Mouse (Mus musculus) bone marrow macrophage, adult 2 months (primary cell): ENCODE data around the gene Samd4b. TPM values are rescaled to one million over a fixed set of nuclear protein-coding genes. Genes with fewer than 3 reads are reported as not detected.

Experiments
- H3K27ac ChIP-seq: 2 replicates; pipeline ENCODE4 v1.5.1; 2012; ENCODE audit warnings: low read depth, low read length; ENCODE audit not compliant: insufficient read depth
- H3K4me1 ChIP-seq: 2 replicates; pipeline ENCODE4 v1.6.1; 2012; ENCODE audit warnings: low read length; ENCODE audit not compliant: control insufficient read depth, insufficient read depth
- H3K4me3 ChIP-seq: 2 replicates; pipeline ENCODE4 v1.5.1; 2012; ENCODE audit warnings: mild to moderate bottlenecking, low read length, moderate library complexity; ENCODE audit not compliant: insufficient read depth
- CTCF ChIP-seq: IDR thresholded peaks from 2 replicates; pipeline ENCODE4 v1.5.1; 2012; ENCODE audit warnings: low read depth, mild to moderate bottlenecking, low read length, moderate library complexity
- POLR2A ChIP-seq: IDR thresholded peaks from 2 replicates; pipeline ENCODE4 v1.6.1; 2012; ENCODE audit warnings: mild to moderate bottlenecking, low read depth, low read length, borderline replicate concordance
- polyA plus RNA-seq: library from polyadenylated mRNA; stranded (reverse); fragments of >200 nt; gene quantifications from 2 replicates; pipeline ENCODE4 v1.2.4, GENCODE M21; 2012; ENCODE audit not compliant: missing spikeins, insufficient read depth, insufficient read length

The Samd4b gene
- polyA plus RNA-seq, 1 experiment, result 47.4 TPM

- H3K27ac ChIP-seq, result no peak overlapping the region
- TF ChIP-seq POLR2A (no peak), CTCF (no peak)
- peaks cover 18% of the 10 kb centered on the region for H3K4me1 ChIP-seq
- no peak overlapping the region for H3K4me3 ChIP-seq
Measured at GRCm38 (mm10) chr7:28447865-28448820, 149.8 kb downstream of the Samd4b start.

GRCm38 (mm10) chr7:28447101-28447830 lies 150.7 kb downstream of the Samd4b start:
- H3K4me1 ChIP-seq, result peaks cover 20% of the 10 kb centered on the region
- H3K27ac ChIP-seq, result no peak overlapping the region
- no peak overlapping the region for H3K4me3 ChIP-seq
- TF ChIP-seq CTCF (no peak), POLR2A (no peak)

GRCm38 (mm10) chr7:28446446-28446845 lies 151.5 kb downstream of the Samd4b start:
- Histone ChIP-seq H3K27ac (no peak overlapping the region), H3K4me3 (no peak overlapping the region), H3K4me1 (peaks cover 28% of the 10 kb centered on the region)
- TF ChIP-seq CTCF, result peak; percentile 77
- TF ChIP-seq POLR2A, result no peak

- H3K4me3 ChIP-seq, result no peak overlapping the region
- H3K4me1 ChIP-seq, result peaks cover 39% of the 10 kb centered on the region
- H3K27ac ChIP-seq, result peak overlapping the region; percentile 73
- no peak for TF ChIP-seq POLR2A
- TF ChIP-seq CTCF, result no peak
Measured at GRCm38 (mm10) chr7:28444344-28444974, 153.5 kb downstream of the Samd4b start.

DNA sequence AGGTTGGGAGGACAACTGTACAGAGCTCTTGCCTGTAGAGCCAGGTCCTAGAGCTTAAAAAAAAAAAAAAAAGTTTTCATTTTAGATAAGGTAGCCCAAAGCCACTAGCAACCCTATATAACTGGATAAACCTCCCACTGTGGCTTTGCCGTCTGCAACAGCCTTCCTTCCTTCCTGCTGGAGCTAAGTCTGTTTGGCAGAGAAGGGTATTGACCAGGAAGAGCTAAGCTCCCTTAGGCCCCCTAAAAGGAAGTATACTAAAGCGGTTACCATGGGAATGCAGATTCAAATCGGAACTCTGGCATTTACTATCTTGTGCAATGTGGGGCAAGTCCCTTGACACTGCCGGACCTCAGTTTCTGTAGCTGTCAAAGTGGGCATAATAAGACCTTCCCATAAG lies 155.3 kb downstream of the Samd4b start:
- TF ChIP-seq CTCF (no peak), POLR2A (no peak)
- Histone ChIP-seq H3K4me3 (peak overlapping the region; percentile 21), H3K27ac (peak overlapping the region; percentile 89), H3K4me1 (peaks cover 39% of the 10 kb centered on the region)

- peaks cover 44% of the 10 kb centered on the region for H3K4me1 ChIP-seq
- TF ChIP-seq CTCF, result no peak
- TF ChIP-seq POLR2A, result no peak
- H3K4me3 ChIP-seq, result peak overlapping the region; percentile 39
- peak overlapping the region; percentile 89 for H3K27ac ChIP-seq
Measured at GRCm38 (mm10) chr7:28441776-28442485, 156.0 kb downstream of the Samd4b start.

DNA sequence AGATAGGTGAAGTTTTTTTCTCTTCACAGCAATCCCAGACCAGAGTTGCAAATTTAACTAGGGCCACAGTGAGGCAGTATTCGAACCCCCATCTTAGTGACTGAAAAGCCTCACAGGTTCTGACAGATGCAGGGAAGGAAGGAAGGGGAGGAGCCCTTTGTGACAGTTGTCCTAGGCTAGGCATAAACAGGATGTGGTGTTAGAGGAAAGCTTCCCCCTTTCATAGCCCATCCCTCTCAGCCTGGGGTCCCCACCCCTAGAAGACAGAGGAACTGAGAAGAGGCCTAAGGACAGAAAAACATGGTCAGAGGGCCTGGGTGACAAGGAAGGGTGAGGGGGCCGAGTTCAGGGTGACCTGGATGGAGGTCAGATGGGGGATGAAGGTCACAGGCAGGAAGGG lies 157.2 kb downstream of the Samd4b start:
- peak overlapping the region; percentile 55 for H3K4me3 ChIP-seq
- peaks cover 44% of the 10 kb centered on the region for H3K4me1 ChIP-seq
- peak overlapping the region; percentile 89 for H3K27ac ChIP-seq
- TF ChIP-seq CTCF, result no peak
- TF ChIP-seq POLR2A, result no peak

GRCm38 (mm10) chr7:28438771-28439170 lies 159.2 kb downstream of the Samd4b start:
- TF ChIP-seq POLR2A (no peak), CTCF (no peak)
- H3K4me3 ChIP-seq, result no peak overlapping the region
- no peak overlapping the region for H3K27ac ChIP-seq
- peaks cover 40% of the 10 kb centered on the region for H3K4me1 ChIP-seq

GRCm38 (mm10) chr7:28437964-28438363 lies 160.0 kb downstream of the Samd4b start:
- Histone ChIP-seq H3K27ac (no peak overlapping the region), H3K4me3 (no peak overlapping the region), H3K4me1 (peaks cover 44% of the 10 kb centered on the region)
- TF ChIP-seq POLR2A, result no peak
- no peak for TF ChIP-seq CTCF
